Mouse (Mus musculus): ENCODE data around the gene Gm38119. TPM values are rescaled to one million over a fixed set of nuclear protein-coding genes. Genes with fewer than 3 reads are reported as not detected.
A peak's percentile ranks its signal among the peaks of the same experiment; 100 is the strongest.
"Not testable (repeated sequence)": the region's sequence is repeated elsewhere in the genome, so short reads cannot be mapped to it uniquely, and the experiment has no call there.

The Gm38119 gene
- polyA plus RNA-seq, 2 experiments = not detected

- no peak for ATAC-seq (ENCODE audit: insufficient read depth)
- 10% methylated on average over 1 of the region's 1 CpGs for WGBS (ENCODE audit: insufficient replicate concordance)
- no peak overlapping the region for H3K27ac ChIP-seq
These were observed 44.3 kb downstream of the Gm38119 start for GRCm38 (mm10) chr3:92694613-92695012.

GRCm38 (mm10) chr3:92691688-92692087 is 47.2 kb downstream of the Gm38119 start:
- no peak for ATAC-seq (ENCODE audit: insufficient read depth)
- TF ChIP-seq EP300 (IDR thresholded peaks at IDR 0.05; ENCODE audit: low read depth) = no peak
- TF ChIP-seq CTCF (IDR thresholded peaks at IDR 0.05; ENCODE audit: low read depth) = no peak
- H3K4me1 ChIP-seq (replicated peaks; ENCODE audit: control insufficient read depth in 2 of 2, insufficient read depth in 2 of 2, low read length in 1 of 2) = no peaks in the 10 kb centered on the region
- no peaks in the 10 kb centered on the region for H3K36me3 ChIP-seq (replicated peaks; ENCODE audit: control insufficient read depth, insufficient read depth, low read depth)
- no peak overlapping the region for H3K4me3 ChIP-seq (ENCODE audit: insufficient read depth in 1 of 2, low read depth in 2 of 2, low read length in 2 of 2)
- H3K4me2 ChIP-seq (ENCODE audit: low read depth) = no peak overlapping the region
- no peak for DNase-seq (ENCODE audit: low read depth in 3 of 3, low spot score in 3 of 3)
- H3K9ac ChIP-seq (replicated peaks) = no peak overlapping the region
- no peaks in the 10 kb centered on the region for H3K9me3 ChIP-seq (ENCODE audit: control insufficient read depth, low read length)
- H3K27me3 ChIP-seq (ENCODE audit: control insufficient read depth, insufficient read depth, low read length) = no peaks in the 10 kb centered on the region
- H3K27ac ChIP-seq = no peak overlapping the region

More at GRCm38 (mm10) chr3:92694613-92695012, 44.3 kb downstream of the Gm38119 start:
- H3K27me3 ChIP-seq (ENCODE audit: control insufficient read depth, insufficient read depth, low read length) = no peaks in the 10 kb centered on the region
- TF ChIP-seq CTCF (IDR thresholded peaks at IDR 0.05; ENCODE audit: low read depth) (no peak), EP300 (IDR thresholded peaks at IDR 0.05; ENCODE audit: low read depth) (no peak)
- H3K9ac ChIP-seq (replicated peaks) = no peak overlapping the region
- H3K36me3 ChIP-seq (replicated peaks; ENCODE audit: control insufficient read depth, insufficient read depth, low read depth) = no peaks in the 10 kb centered on the region
- no peaks in the 10 kb centered on the region for H3K4me1 ChIP-seq (replicated peaks; ENCODE audit: control insufficient read depth in 2 of 2, insufficient read depth in 2 of 2, low read length in 1 of 2)
- no peaks in the 10 kb centered on the region for H3K9me3 ChIP-seq (ENCODE audit: control insufficient read depth, low read length)
- no peak overlapping the region for H3K4me2 ChIP-seq (ENCODE audit: low read depth)
- no peak for DNase-seq (ENCODE audit: low read depth in 3 of 3, low spot score in 3 of 3)
- H3K4me3 ChIP-seq (ENCODE audit: insufficient read depth in 1 of 2, low read depth in 2 of 2, low read length in 2 of 2) = no peak overlapping the region

- ATAC-seq (ENCODE audit: insufficient read depth); H3K4me3 ChIP-seq (ENCODE audit: insufficient read depth in 1 of 2, low read depth in 2 of 2, low read length in 2 of 2); H3K4me2 ChIP-seq (ENCODE audit: low read depth); H3K36me3 ChIP-seq (replicated peaks; ENCODE audit: control insufficient read depth, insufficient read depth, low read depth); H3K9ac ChIP-seq (replicated peaks); H3K9me3 ChIP-seq (ENCODE audit: control insufficient read depth, low read length); H3K27me3 ChIP-seq (ENCODE audit: control insufficient read depth, insufficient read depth, low read length); H3K4me1 ChIP-seq (replicated peaks; ENCODE audit: control insufficient read depth in 2 of 2, insufficient read depth in 2 of 2, low read length in 1 of 2); H3K27ac ChIP-seq: not testable (repeated sequence)
- WGBS (ENCODE audit: insufficient replicate concordance) = 59% methylated on average over 15 of the region's 16 CpGs
- peak in 1 of 3 experiments; percentile 0 for DNase-seq (ENCODE audit: low read depth in 3 of 3, low spot score in 3 of 3)
These were observed 49.7 kb downstream of the Gm38119 start for GRCm38 (mm10) chr3:92689154-92689553.

Other genes with a start within 250 kb of the Gm38119 start
- gene Sprr4, start 238.6 kb downstream of the Gm38119 start, polyA plus RNA-seq (2012; rRNA removed) = not detected in 2 replicates
- gene Sprr4, start 238.6 kb downstream of the Gm38119 start, polyA plus RNA-seq (2014; fragmentation: Nextera tagmentation; extraction: Ambion mirVana) = not detected in 2 replicates
- not detected in 2 replicates for gene 2310046K23Rik, start 204.6 kb downstream of the Gm38119 start, polyA plus RNA-seq (2012; rRNA removed)
- not detected in 2 replicates for gene 2310046K23Rik, start 204.6 kb downstream of the Gm38119 start, polyA plus RNA-seq (2014; fragmentation: Nextera tagmentation; extraction: Ambion mirVana)
- gene Ivl, start 165.4 kb downstream of the Gm38119 start, polyA plus RNA-seq (2012; rRNA removed) = 0.02 and 0.03 TPM in 2 replicates
- not detected in 2 replicates for gene Ivl, start 165.4 kb downstream of the Gm38119 start, polyA plus RNA-seq (2014; fragmentation: Nextera tagmentation; extraction: Ambion mirVana)
- 0.22 TPM in 1 of 2 replicates, not detected in the other for gene Smcp, start 150.1 kb downstream of the Gm38119 start, polyA plus RNA-seq (2012; rRNA removed)
- not detected in 2 replicates for gene Smcp, start 150.1 kb downstream of the Gm38119 start, polyA plus RNA-seq (2014; fragmentation: Nextera tagmentation; extraction: Ambion mirVana)
- gene 2210017I01Rik, start 131.6 kb downstream of the Gm38119 start, polyA plus RNA-seq (2012; rRNA removed) = not detected in 2 replicates
- gene 2210017I01Rik, start 131.6 kb downstream of the Gm38119 start, polyA plus RNA-seq (2014; fragmentation: Nextera tagmentation; extraction: Ambion mirVana) = not detected in 2 replicates
- not detected in 2 replicates for gene Lce6a, start 117.4 kb downstream of the Gm38119 start, polyA plus RNA-seq (2012; rRNA removed)
- gene Lce6a, start 117.4 kb downstream of the Gm38119 start, polyA plus RNA-seq (2014; fragmentation: Nextera tagmentation; extraction: Ambion mirVana) = not detected in 2 replicates
- gene Lce1a1, start 90.8 kb downstream of the Gm38119 start, polyA plus RNA-seq (2012; rRNA removed) = not detected in 2 replicates
- gene Lce1a1, start 90.8 kb downstream of the Gm38119 start, polyA plus RNA-seq (2014; fragmentation: Nextera tagmentation; extraction: Ambion mirVana) = not detected in 2 replicates
- gene Lce1b, start 82.2 kb downstream of the Gm38119 start, polyA plus RNA-seq (2012; rRNA removed) = not detected in 2 replicates
- gene Lce1b, start 82.2 kb downstream of the Gm38119 start, polyA plus RNA-seq (2014; fragmentation: Nextera tagmentation; extraction: Ambion mirVana) = not detected in 2 replicates
- not detected in 2 replicates for gene Lce1a2, start 68.8 kb downstream of the Gm38119 start, polyA plus RNA-seq (2012; rRNA removed)
- not detected in 2 replicates for gene Lce1a2, start 68.8 kb downstream of the Gm38119 start, polyA plus RNA-seq (2014; fragmentation: Nextera tagmentation; extraction: Ambion mirVana)
- not detected in 2 replicates for gene Lce1c, start 59.8 kb downstream of the Gm38119 start, polyA plus RNA-seq (2012; rRNA removed)
- not detected in 2 replicates for gene Lce1c, start 59.8 kb downstream of the Gm38119 start, polyA plus RNA-seq (2014; fragmentation: Nextera tagmentation; extraction: Ambion mirVana)
- gene Lce1d, start 51.9 kb downstream of the Gm38119 start, polyA plus RNA-seq (2012; rRNA removed) = not detected in 2 replicates
- not detected in 2 replicates for gene Lce1d, start 51.9 kb downstream of the Gm38119 start, polyA plus RNA-seq (2014; fragmentation: Nextera tagmentation; extraction: Ambion mirVana)
- gene Lce1e, start 30.0 kb downstream of the Gm38119 start, polyA plus RNA-seq (2012; rRNA removed) = not detected in 2 replicates
- not detected in 2 replicates for gene Lce1e, start 30.0 kb downstream of the Gm38119 start, polyA plus RNA-seq (2014; fragmentation: Nextera tagmentation; extraction: Ambion mirVana)
- not detected in 2 replicates for gene Lce1f, start 18.7 kb downstream of the Gm38119 start, polyA plus RNA-seq (2012; rRNA removed)
- gene Lce1f, start 18.7 kb downstream of the Gm38119 start, polyA plus RNA-seq (2014; fragmentation: Nextera tagmentation; extraction: Ambion mirVana) = not detected in 2 replicates
- gene Lce1g, start 13.2 kb upstream of the Gm38119 start, polyA plus RNA-seq (2012; rRNA removed) = not detected in 2 replicates
- not detected in 2 replicates for gene Lce1g, start 13.2 kb upstream of the Gm38119 start, polyA plus RNA-seq (2014; fragmentation: Nextera tagmentation; extraction: Ambion mirVana)
- gene Lce1h, start 26.0 kb upstream of the Gm38119 start, polyA plus RNA-seq (2012; rRNA removed) = not detected in 2 replicates
- gene Lce1h, start 26.0 kb upstream of the Gm38119 start, polyA plus RNA-seq (2014; fragmentation: Nextera tagmentation; extraction: Ambion mirVana) = not detected in 2 replicates
- not detected in 2 replicates for gene Lce1i, start 39.8 kb upstream of the Gm38119 start, polyA plus RNA-seq (2012; rRNA removed)
- not detected in 2 replicates for gene Lce1i, start 39.8 kb upstream of the Gm38119 start, polyA plus RNA-seq (2014; fragmentation: Nextera tagmentation; extraction: Ambion mirVana)
- gene Lce1j, start 51.4 kb upstream of the Gm38119 start, polyA plus RNA-seq (2012; rRNA removed) = not detected in 2 replicates
- gene Lce1j, start 51.4 kb upstream of the Gm38119 start, polyA plus RNA-seq (2014; fragmentation: Nextera tagmentation; extraction: Ambion mirVana) = not detected in 2 replicates
- gene Lce1k, start 68.8 kb upstream of the Gm38119 start, polyA plus RNA-seq (2012; rRNA removed) = not detected in 2 replicates
- not detected in 2 replicates for gene Lce1k, start 68.8 kb upstream of the Gm38119 start, polyA plus RNA-seq (2014; fragmentation: Nextera tagmentation; extraction: Ambion mirVana)
- gene Kprp, start 88.2 kb upstream of the Gm38119 start, polyA plus RNA-seq (2012; rRNA removed) = not detected in 2 replicates
- gene Kprp, start 88.2 kb upstream of the Gm38119 start, polyA plus RNA-seq (2014; fragmentation: Nextera tagmentation; extraction: Ambion mirVana) = not detected in 2 replicates
- gene Lce1l, start 112.2 kb upstream of the Gm38119 start, polyA plus RNA-seq (2012; rRNA removed) = not detected in 2 replicates
- gene Lce1l, start 112.2 kb upstream of the Gm38119 start, polyA plus RNA-seq (2014; fragmentation: Nextera tagmentation; extraction: Ambion mirVana) = not detected in 2 replicates
- gene 2310050C09Rik, start 131.1 kb upstream of the Gm38119 start, polyA plus RNA-seq (2012; rRNA removed) = not detected in 2 replicates
- gene 2310050C09Rik, start 131.1 kb upstream of the Gm38119 start, polyA plus RNA-seq (2014; fragmentation: Nextera tagmentation; extraction: Ambion mirVana) = not detected in 2 replicates
- not detected in 2 replicates for gene Lce3a, start 187.1 kb upstream of the Gm38119 start, polyA plus RNA-seq (2012; rRNA removed)
- not detected in 2 replicates for gene Lce3a, start 187.1 kb upstream of the Gm38119 start, polyA plus RNA-seq (2014; fragmentation: Nextera tagmentation; extraction: Ambion mirVana)
- not detected in 2 replicates for gene Lce3b, start 193.9 kb upstream of the Gm38119 start, polyA plus RNA-seq (2012; rRNA removed)
- gene Lce3b, start 193.9 kb upstream of the Gm38119 start, polyA plus RNA-seq (2014; fragmentation: Nextera tagmentation; extraction: Ambion mirVana) = not detected in 2 replicates
- gene Lce3c, start 205.4 kb upstream of the Gm38119 start, polyA plus RNA-seq (2012; rRNA removed) = not detected in 2 replicates
- not detected in 2 replicates for gene Lce3c, start 205.4 kb upstream of the Gm38119 start, polyA plus RNA-seq (2014; fragmentation: Nextera tagmentation; extraction: Ambion mirVana)
- gene Lce3d, start 218.3 kb upstream of the Gm38119 start, polyA plus RNA-seq (2012; rRNA removed) = not detected in 2 replicates
- gene Lce3d, start 218.3 kb upstream of the Gm38119 start, polyA plus RNA-seq (2014; fragmentation: Nextera tagmentation; extraction: Ambion mirVana) = not detected in 2 replicates
- not detected in 2 replicates for gene Lce3e, start 228.0 kb upstream of the Gm38119 start, polyA plus RNA-seq (2012; rRNA removed)
- gene Lce3e, start 228.0 kb upstream of the Gm38119 start, polyA plus RNA-seq (2014; fragmentation: Nextera tagmentation; extraction: Ambion mirVana) = not detected in 2 replicates

Data from liver, embryonic 14.5 days (tissue).